11 mouse cellular contexts compared by ENCODE assay signal in genomic region chr4:83428845-83429244, GRCm38 (mm10). TPM values are rescaled to one million over a fixed set of nuclear protein-coding genes. Genes with fewer than 3 reads are reported as not detected.
A peak's percentile ranks its signal among the peaks of the same experiment; 100 is the strongest.
DNase-seq lines count a peak whose midpoint lies in the region; TF ChIP-seq lines count a peak whose summit lies in the region.
"Had no signal": no experiment of that assay in that cellular context is flagged by ENCODE, and none has a peak within 500 bp of the region (broad histone marks: within the 10 kb centered on the region; RNA-seq: fewer than 3 reads in every experiment).

No protein-coding gene starts in this region.

- peaks cover 1% of the 10 kb centered on the region; the same call in 1 of the 2 replicates for H3K4me1 ChIP-seq in cerebellum, adult 2 months (ENCODE audit: control insufficient read depth, insufficient read depth, low read length)
- no peaks in the 10 kb centered on the region; the same call in 1 of the 2 replicates for H3K4me1 ChIP-seq in lung, adult 2 months (ENCODE audit: control insufficient read depth, insufficient read depth, low read length)
- H3K4me1 ChIP-seq: hindbrain, embryonic 15.5 days; limb, embryonic 12.5 days had no signal

- intact Hi-C loops in heart, postnatal 14 days (cut with DNase I) = no loop called here

- TF ChIP-seq CTCF in cerebellum, adult 2 months (IDR thresholded peaks at IDR 0.05; ENCODE audit: borderline replicate concordance, insufficient read depth, low read depth, low read length) = 0 out of 2 replicates have a peak, but pooled peaks have one; percentile 9
- peak; percentile 25; the same call in 1 of the 2 replicates for TF ChIP-seq CTCF in lung, adult 2 months (IDR thresholded peaks at IDR 0.05; ENCODE audit: insufficient read depth, low read length)

- peaks cover 6% of the 10 kb centered on the region; the same call in 1 of the 2 replicates for H3K36me3 ChIP-seq in splenic B cell, adult 2 months (ENCODE audit: control insufficient read depth, insufficient read depth, low read length, poor library complexity, severe bottlenecking)

- H3K4me3 ChIP-seq in cerebellum, adult 2 months (replicated peaks; ENCODE audit: insufficient read depth, low read depth, low read length) = no peak overlapping the region
- H3K4me3 ChIP-seq in lung, adult 2 months (replicated peaks; ENCODE audit: extremely low read depth, low read depth, low read length) = no peak overlapping the region
- H3K4me3 ChIP-seq: hindbrain, embryonic 15.5 days; limb, embryonic 12.5 days had no signal

- 87% methylated on average over 4 of the region's 4 CpGs for WGBS in cerebellum, adult 2 months
- 90% methylated on average over 4 of the region's 4 CpGs for WGBS in lung, adult 2 months

- no peak for TF ChIP-seq POLR2A in cerebellum, adult 2 months (IDR thresholded peaks at IDR 0.05; ENCODE audit: borderline replicate concordance, insufficient read depth, low read length)
- TF ChIP-seq POLR2A in lung, adult 2 months (IDR thresholded peaks at IDR 0.05; ENCODE audit: borderline replicate concordance, extremely low read depth, low read depth, low read length) = no peak

- no peaks in the 10 kb centered on the region for H3K27me3 ChIP-seq in cerebellum, adult 2 months (ENCODE audit: control insufficient read depth, insufficient read depth, low read length)
- H3K27me3 ChIP-seq in splenic B cell, adult 2 months (ENCODE audit: control insufficient read depth, insufficient read depth, low read length, poor library complexity, severe bottlenecking) = no peaks in the 10 kb centered on the region
- H3K27me3 ChIP-seq: hindbrain, embryonic 15.5 days; limb, embryonic 12.5 days had no signal

- no peak for DNase-seq in cerebellum, adult 2 months
- DNase-seq in cerebellum, adult 18-20 months = no peak
- no peak for DNase-seq in lung, adult 2 months
- DNase-seq in lung, postnatal 4 days = no peak
- DNase-seq in c-Kit-positive CD71-negative TER-119-negative erythroid progenitor cells, embryonic 14.5 days (ENCODE audit: low read depth) = peak; percentile 9
- peak; percentile 61 for DNase-seq in splenic B cell, adult 2 months (ENCODE audit: low read depth, low spot score)
- DNase-seq in kidney, postnatal 14 days = no peak
- DNase-seq in heart, postnatal 14 days = no peak
- DNase-seq: cerebellum, adult 9-11 months had no signal

- H3K27ac ChIP-seq in cerebellum, adult 2 months (ENCODE audit: insufficient read depth, low read length) = no peak overlapping the region
- H3K27ac ChIP-seq: hindbrain, embryonic 15.5 days; limb, embryonic 12.5 days had no signal

RNA-seq across cellular contexts. Expression of gene Snapc3, which starts 11.3 kb away (rescaled TPM):
- 36.6 and 38.0 TPM in 2 replicates for polyA plus RNA-seq in cerebellum, adult 2 months (2012; rRNA removed)
- polyA plus RNA-seq in lung, adult 2 months (2012; rRNA removed) = 15.0 and 18.9 TPM in 2 replicates
- 10 to 100 TPM; 21.1 to 22.5 TPM for total RNA-seq in heart, postnatal 14 days (2021)

RNA-seq across cellular contexts. Expression of gene Psip1, which starts 57.4 kb away (rescaled TPM):
- 191 and 200 TPM in 2 replicates for polyA plus RNA-seq in cerebellum, adult 2 months (2012; rRNA removed)
- 18.0 and 24.0 TPM in 2 replicates for polyA plus RNA-seq in lung, adult 2 months (2012; rRNA removed)
- total RNA-seq in heart, postnatal 14 days (2021) = 10 to 100 TPM; 19.0 to 24.4 TPM

Comparison
In these comparisons a context has a peak if more than half of its experiments do, and no peak if none do; other contexts are left out.
1. DNase-seq: peak in c-Kit-positive CD71-negative TER-119-negative erythroid progenitor cells, embryonic 14.5 days (single experiment) and splenic B cell, adult 2 months (single experiment); none in cerebellum, adult 2 months (0 of 2), cerebellum, adult 18-20 months (0 of 2), lung, adult 2 months (single experiment), lung, postnatal 4 days (0 of 2), kidney, postnatal 14 days (single experiment) and heart, postnatal 14 days (0 of 2).